Mouse (Mus musculus) midbrain, embryonic 14.5 days (tissue): ENCODE measurements around the gene Cyp2b13. TPM values are rescaled to one million over a fixed set of nuclear protein-coding genes. Genes with fewer than 3 reads are reported as not detected.
"Not testable (repeated sequence)": the region's sequence is repeated elsewhere in the genome, so short reads cannot be mapped to it uniquely, and the experiment has no call there.

ENCODE experiments used
- ATAC-seq: fragments of 200-750 bp; cut with Nextera tagmentation; 2 replicates; pipeline ENCODE4 v1.8.0; 2017; ENCODE audit warnings: moderate number of reproducible peaks, moderate library complexity; ENCODE audit not compliant: low FRiP score, low TSS enrichment
- DNase-seq: peaks from one replicate; pipeline ENCODE4 v3.0.0-alpha.2; 2015
- H3K27ac ChIP-seq: fragments of 300-500 bp; sonication (generic); replicated peaks from 2 replicates; pipeline ENCODE4 v1.5.1; 2014; ENCODE audit warnings: mild to moderate bottlenecking, low read depth, low read length, moderate library complexity
- H3K27me3 ChIP-seq: fragments of 300-500 bp; sonication (generic); 2 replicates; pipeline ENCODE4 v1.6.1; 2014; ENCODE audit warnings: low read length, control low read depth, mixed read lengths; ENCODE audit not compliant: control insufficient read depth, insufficient read depth
- H3K36me3 ChIP-seq: fragments of 300-500 bp; sonication (generic); 2 replicates; pipeline ENCODE4 v1.6.1; 2014; ENCODE audit warnings: low read length, control low read depth; ENCODE audit not compliant: control insufficient read depth, insufficient read depth
- H3K4me1 ChIP-seq: fragments of 300-500 bp; sonication (generic); 2 replicates; pipeline ENCODE4 v1.6.1; 2014; ENCODE audit warnings: mild to moderate bottlenecking, antibody characterized with exemption, low read length, control low read depth; ENCODE audit not compliant: control insufficient read depth, insufficient read depth
- H3K4me2 ChIP-seq: fragments of 300-500 bp; sonication (generic); 2 replicates; pipeline ENCODE4 v1.6.1; 2014; ENCODE audit warnings: mild to moderate bottlenecking, low read length, moderate library complexity
- H3K4me3 ChIP-seq: fragments of 300-500 bp; sonication (generic); replicated peaks from 2 replicates; pipeline ENCODE4 v1.5.1; 2014; ENCODE audit warnings: low read depth, low read length
- H3K9ac ChIP-seq: fragments of 300-500 bp; sonication (generic); replicated peaks from 2 replicates; pipeline ENCODE4 v1.6.1; 2014; ENCODE audit warnings: mild to moderate bottlenecking, low read length, moderate library complexity
- H3K9me3 ChIP-seq: fragments of 300-500 bp; sonication (generic); 2 replicates; pipeline ENCODE4 v1.6.1; 2016; ENCODE audit warnings: low read length, control low read depth, mixed read lengths; ENCODE audit not compliant: control insufficient read depth
- WGBS: fragments of 180-500 bp; shearing (Covaris S2); extraction: QIAGEN DNeasy Blood & Tissue Kit; methylation state at CpG from one replicate; pipeline ENCODE4 v1.1.7; 2014; 5-methylcytosine and 5-hydroxymethylcytosine counted together
- polyA plus RNA-seq: library from polyadenylated mRNA; unstranded; fragments of >200 nt; fragmentation: Nextera tagmentation; extraction: Ambion mirVana; gene quantifications from 2 replicates; pipeline ENCODE4 v1.2.1, GENCODE M21; 2014

Gene Cyp2b13
- not detected in 2 replicates for polyA plus RNA-seq

DNA sequence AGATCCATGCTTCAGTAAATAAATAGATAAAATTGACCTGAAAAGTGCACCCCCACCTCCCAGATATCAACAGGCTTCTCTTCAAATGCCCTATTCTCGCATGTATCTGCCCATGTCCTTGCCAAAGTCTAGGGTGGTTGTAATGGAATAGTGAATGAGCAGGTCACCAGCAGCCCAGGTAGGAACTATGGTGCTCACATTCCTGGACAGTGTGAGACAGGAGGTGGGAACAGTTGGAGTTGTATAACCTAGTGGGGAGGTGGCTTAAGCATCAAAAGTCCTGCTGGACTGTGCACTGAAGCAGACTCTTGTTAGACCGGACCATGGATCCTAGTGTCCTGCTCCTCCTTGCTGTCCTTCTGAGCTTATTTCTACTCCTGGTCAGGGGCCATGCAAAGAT is at the start of gene Cyp2b13:
Cyp2b13 (plus strand) TSS at position 301 of the 400 bp plus-strand sequence.
- 64% methylated on average over 1 of the region's 2 CpGs for WGBS
- not testable (repeated sequence) for ATAC-seq, H3K9ac ChIP-seq, H3K4me1 ChIP-seq, H3K27ac ChIP-seq, H3K4me2 ChIP-seq, DNase-seq, H3K36me3 ChIP-seq, H3K27me3 ChIP-seq, H3K4me3 ChIP-seq, H3K9me3 ChIP-seq

DNA sequence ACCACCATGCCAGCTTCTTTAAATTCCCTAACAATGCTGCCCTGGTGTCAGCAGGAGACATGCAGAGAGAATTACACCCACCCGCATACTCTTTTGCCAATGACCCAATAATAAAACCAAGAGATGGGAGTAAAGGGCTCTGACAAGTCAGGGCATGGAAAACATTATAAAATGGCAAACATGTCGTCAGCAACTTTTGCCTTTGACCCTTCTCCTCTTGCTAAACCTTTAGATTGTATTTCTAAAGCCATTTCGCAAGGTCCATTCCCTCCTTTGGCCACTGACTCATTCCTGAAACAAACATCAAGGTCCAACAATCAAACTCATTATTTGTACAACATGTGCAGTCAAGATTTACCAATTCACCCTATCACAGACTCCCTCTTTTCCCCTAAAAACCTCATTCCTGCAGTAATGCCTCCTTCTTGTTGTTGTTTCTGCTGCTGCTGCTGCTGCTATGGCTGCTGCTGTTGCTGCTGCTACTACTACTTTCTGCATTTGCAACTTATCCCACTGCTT is 41.4 kb upstream of the Cyp2b13 start:
- not testable (repeated sequence) for H3K27ac ChIP-seq, H3K36me3 ChIP-seq, ATAC-seq, H3K4me2 ChIP-seq, H3K4me1 ChIP-seq, DNase-seq, H3K4me3 ChIP-seq, H3K27me3 ChIP-seq, H3K9ac ChIP-seq, H3K9me3 ChIP-seq
- WGBS: 67% methylated on average over 1 of the region's 3 CpGs

GRCm38 (mm10) chr7:26054885-26055630 is 6.2 kb upstream of the Cyp2b13 start:
- H3K36me3 ChIP-seq, H3K9ac ChIP-seq, H3K4me1 ChIP-seq, ATAC-seq, H3K27ac ChIP-seq, H3K4me3 ChIP-seq, H3K27me3 ChIP-seq, H3K9me3 ChIP-seq, DNase-seq, H3K4me2 ChIP-seq: not testable (repeated sequence)
- WGBS: 84% methylated on average over 3 of the region's 4 CpGs

DNA sequence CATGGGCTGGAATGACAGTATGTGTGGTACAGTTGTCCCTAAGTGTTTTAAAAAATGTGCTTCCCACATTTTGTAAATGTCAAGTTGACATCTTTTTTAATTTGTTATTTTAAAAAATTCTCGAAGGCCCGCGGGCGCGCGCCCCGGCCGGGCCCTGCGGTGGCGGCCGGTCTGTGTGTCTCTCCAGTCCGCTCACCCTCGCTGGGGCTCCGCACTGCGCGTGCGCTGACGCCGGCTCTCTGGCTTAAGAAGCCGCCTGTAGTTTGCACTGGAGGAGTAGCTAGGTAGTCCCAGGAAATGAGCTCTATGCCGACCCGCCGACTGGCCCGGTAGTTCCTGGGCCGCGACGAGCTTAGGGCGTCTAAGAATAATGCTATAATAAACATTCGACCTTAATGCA is 10.4 kb downstream of the Cyp2b13 start:
- H3K36me3 ChIP-seq, H3K4me2 ChIP-seq, DNase-seq, H3K9me3 ChIP-seq, H3K4me1 ChIP-seq, H3K27ac ChIP-seq, H3K4me3 ChIP-seq, H3K27me3 ChIP-seq, H3K9ac ChIP-seq, ATAC-seq: not testable (repeated sequence)
- 50% methylated on average over 29 of the region's 29 CpGs for WGBS

- ATAC-seq (no peak), DNase-seq (no peak)
- H3K4me3 ChIP-seq: no peak overlapping the region
- no peak overlapping the region for H3K4me2 ChIP-seq
- H3K27ac ChIP-seq: no peak overlapping the region
- H3K4me1 ChIP-seq: no peaks in the 10 kb centered on the region
- H3K9ac ChIP-seq: no peak overlapping the region
- H3K27me3 ChIP-seq: no peaks in the 10 kb centered on the region
- WGBS: 69% methylated on average over 2 of the region's 2 CpGs
- peaks cover 16% of the 10 kb centered on the region; the same call in 1 of the 2 replicates for H3K9me3 ChIP-seq
- no peaks in the 10 kb centered on the region for H3K36me3 ChIP-seq
These were observed 21.3 kb downstream of the Cyp2b13 start for GRCm38 (mm10) chr7:26082595-26082994.

DNA sequence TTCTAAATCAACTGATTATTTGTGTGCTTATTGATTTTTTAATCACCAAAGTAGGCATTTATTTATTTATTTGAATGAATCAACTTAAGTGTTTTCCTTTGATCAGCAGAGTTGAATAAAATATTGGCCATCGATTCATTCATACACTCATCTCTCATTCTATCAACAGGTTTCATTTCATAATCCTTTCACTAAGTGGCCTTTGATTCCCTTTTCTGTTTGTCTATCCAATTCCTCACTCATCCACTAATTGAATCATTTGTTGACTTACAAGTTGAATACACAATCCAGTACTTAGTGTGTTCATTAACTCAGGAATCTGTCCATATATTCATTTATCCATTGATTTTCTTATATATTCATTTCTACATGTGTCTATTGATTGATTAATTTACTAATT is 26.1 kb downstream of the Cyp2b13 start:
- no peak overlapping the region for H3K4me2 ChIP-seq
- H3K4me1 ChIP-seq: no peaks in the 10 kb centered on the region
- H3K9ac ChIP-seq: no peak overlapping the region
- 93% methylated on average over 1 of the region's 1 CpGs for WGBS
- ATAC-seq (no peak), DNase-seq (no peak)
- H3K27me3 ChIP-seq: no peaks in the 10 kb centered on the region
- peaks cover 19% of the 10 kb centered on the region for H3K9me3 ChIP-seq
- H3K36me3 ChIP-seq: no peaks in the 10 kb centered on the region
- H3K4me3 ChIP-seq: no peak overlapping the region
- H3K27ac ChIP-seq: no peak overlapping the region

DNA sequence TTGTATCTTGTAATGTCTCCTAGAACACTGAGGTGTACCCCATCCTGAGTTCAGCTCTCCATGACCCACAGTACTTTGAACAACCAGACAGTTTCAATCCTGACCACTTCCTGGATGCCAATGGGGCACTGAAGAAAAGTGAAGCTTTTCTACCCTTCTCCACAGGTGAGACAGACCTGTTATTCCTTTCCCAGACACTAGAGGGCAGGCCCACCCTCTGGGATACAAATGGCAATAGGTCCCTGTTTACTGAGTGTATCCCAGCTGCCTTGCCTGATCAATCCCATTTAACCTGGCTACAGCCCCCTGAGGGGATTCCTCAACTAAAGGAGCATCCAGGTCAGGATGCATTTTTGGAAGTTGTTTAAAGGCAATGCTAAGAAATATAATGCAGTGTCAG is 27.3 kb downstream of the Cyp2b13 start:
- not testable (repeated sequence) for ATAC-seq, H3K27ac ChIP-seq, H3K36me3 ChIP-seq

GRCm38 (mm10) chr7:26139623-26140022 is 78.3 kb downstream of the Cyp2b13 start:
- not testable (repeated sequence) for H3K9ac ChIP-seq, ATAC-seq, H3K4me1 ChIP-seq, H3K9me3 ChIP-seq, H3K27me3 ChIP-seq, H3K36me3 ChIP-seq, DNase-seq, H3K4me2 ChIP-seq, H3K27ac ChIP-seq, H3K4me3 ChIP-seq
- WGBS: no CpG with 5 or more reads among the region's 2 CpGs

More for the DNA sequence above, 27.3 kb downstream of the Cyp2b13 start:
- DNase-seq, H3K27me3 ChIP-seq, H3K4me2 ChIP-seq, H3K4me3 ChIP-seq, H3K9ac ChIP-seq, H3K4me1 ChIP-seq: not testable (repeated sequence)
- H3K9me3 ChIP-seq: peaks cover 17% of the 10 kb centered on the region

DNA sequence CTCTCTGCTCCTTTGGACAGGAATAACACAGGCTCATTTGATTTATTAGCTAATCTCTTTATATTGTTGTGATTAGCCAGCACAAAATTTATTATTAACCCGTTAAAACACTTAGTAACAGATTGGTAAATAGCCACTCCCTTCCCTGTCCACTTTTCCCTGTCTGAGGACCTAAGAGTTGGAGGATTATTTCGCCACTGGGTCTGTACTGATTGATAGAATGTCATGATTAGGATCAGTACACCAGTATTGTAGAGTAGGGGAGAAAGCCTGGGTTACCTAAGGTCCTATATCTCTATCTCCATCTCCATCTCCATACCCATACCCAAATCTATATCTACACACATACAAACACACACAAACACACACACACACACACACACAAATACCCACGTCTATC is 82.4 kb downstream of the Cyp2b13 start:
- H3K9ac ChIP-seq, H3K4me1 ChIP-seq, ATAC-seq, H3K27ac ChIP-seq, H3K36me3 ChIP-seq, H3K4me2 ChIP-seq, H3K27me3 ChIP-seq, H3K9me3 ChIP-seq, H3K4me3 ChIP-seq, DNase-seq: not testable (repeated sequence)
- 58% methylated on average over 1 of the region's 3 CpGs for WGBS
